Mouse (Mus musculus): Measurements from ENCODE around the gene Tnrc6c.

- TF ChIP-seq EP300 (IDR thresholded peaks at IDR 0.05; ENCODE audit: low read depth) (no peak), CTCF (IDR thresholded peaks at IDR 0.05; ENCODE audit: low read depth) (peak; percentile 4; the same call in 1 of the 2 replicates)
Measured at GRCm38 (mm10) chr11:117792281-117792888, 138.3 kb downstream of the Tnrc6c start.

Measured in liver, postnatal 0 days (tissue).